Mouse (Mus musculus) embryonic facial prominence, embryonic 10.5 days (tissue): ENCODE results near the gene Zbtb44. TPM values are rescaled to one million over a fixed set of nuclear protein-coding genes. Genes with fewer than 3 reads are reported as not detected.
A peak's percentile ranks its signal among the peaks of the same experiment; 100 is the strongest.

Experiments used
- DNase-seq: peaks from one replicate; pipeline ENCODE4 v3.0.0-alpha.2; 2017; ENCODE audit warnings: low spot score
- H3K27ac ChIP-seq: fragments of 300-500 bp; sonication (generic); replicated peaks from 2 replicates; pipeline ENCODE4 v1.5.1; 2016; ENCODE audit warnings: mild to moderate bottlenecking
- H3K27me3 ChIP-seq: fragments of 300-500 bp; sonication (generic); replicated peaks from 2 replicates; pipeline ENCODE4 v1.6.1; 2016; ENCODE audit warnings: low read depth, mild to moderate bottlenecking; ENCODE audit not compliant: poor library complexity, severe bottlenecking
- H3K36me3 ChIP-seq: fragments of 300-500 bp; sonication (generic); replicated peaks from 2 replicates; pipeline ENCODE4 v1.6.1; 2016; ENCODE audit warnings: mild to moderate bottlenecking, moderate library complexity
- H3K4me1 ChIP-seq: fragments of 300-500 bp; sonication (generic); 2 replicates; pipeline ENCODE4 v1.6.1; 2016
- H3K4me3 ChIP-seq: fragments of 300-500 bp; sonication (generic); 2 replicates; pipeline ENCODE4 v1.5.1; 2016; ENCODE audit warnings: mild to moderate bottlenecking, moderate library complexity
- H3K9me3 ChIP-seq: fragments of 300-500 bp; sonication (generic); 2 replicates; pipeline ENCODE4 v1.6.1; 2016; ENCODE audit warnings: mild to moderate bottlenecking
- WGBS: fragments of 180-500 bp; shearing (Covaris S2); methylation state at CpG from one replicate; pipeline ENCODE4 v1.1.7; 2016; 5-methylcytosine and 5-hydroxymethylcytosine counted together
- polyA plus RNA-seq: library from polyadenylated mRNA; unstranded; fragments of >200 nt; fragmentation: Nextera tagmentation; extraction: Ambion mirVana; gene quantifications from 2 replicates; pipeline ENCODE4 v1.2.1, GENCODE M21; 2016

Gene Zbtb44
- polyA plus RNA-seq, 1 experiment from 2014 or later = 5.0 TPM

- no peaks in the 10 kb centered on the region for H3K36me3 ChIP-seq
- no peak overlapping the region for H3K27ac ChIP-seq
- no peak for DNase-seq
- 94% methylated on average over 10 of the region's 10 CpGs for WGBS
- H3K4me1 ChIP-seq = peaks cover 5% of the 10 kb centered on the region
- H3K27me3 ChIP-seq = peaks cover 17% of the 10 kb centered on the region
- H3K9me3 ChIP-seq = no peaks in the 10 kb centered on the region
- no peak overlapping the region for H3K4me3 ChIP-seq
Observed at GRCm38 (mm10) chr9:31091162-31091581, 60.7 kb downstream of the Zbtb44 start.

GRCm38 (mm10) chr9:31092111-31092832, 61.8 kb downstream of the Zbtb44 start:
- Histone ChIP-seq H3K27ac (no peak overlapping the region), H3K4me1 (0 out of 2 replicates have a peak, but pooled peaks cover 4% of the 10 kb centered on the region), H3K9me3 (no peaks in the 10 kb centered on the region), H3K36me3 (no peaks in the 10 kb centered on the region), H3K27me3 (peaks cover 14% of the 10 kb centered on the region), H3K4me3 (no peak overlapping the region)
- 92% methylated on average over 18 of the region's 18 CpGs for WGBS
- DNase-seq = peak; percentile 7

- DNase-seq = no peak
Observed at GRCm38 (mm10) chr9:31092833-31093195, 62.4 kb downstream of the Zbtb44 start.

GRCm38 (mm10) chr9:31097088-31098082, 66.9 kb downstream of the Zbtb44 start:
- H3K36me3 ChIP-seq = peaks cover 6% of the 10 kb centered on the region; the same call in 1 of the 2 replicates
- H3K27ac ChIP-seq = no peak overlapping the region
- WGBS = 86% methylated on average over 20 of the region's 20 CpGs
- no peak for DNase-seq
- H3K9me3 ChIP-seq = no peaks in the 10 kb centered on the region
- H3K4me3 ChIP-seq = no peak overlapping the region
- 0 out of 2 replicates have a peak, but pooled peaks cover 7% of the 10 kb centered on the region for H3K4me1 ChIP-seq
- no peaks in the 10 kb centered on the region for H3K27me3 ChIP-seq

More at GRCm38 (mm10) chr9:31092833-31093195, 62.4 kb downstream of the Zbtb44 start:
- Histone ChIP-seq H3K36me3 (no peaks in the 10 kb centered on the region), H3K4me3 (no peak overlapping the region), H3K27ac (no peak overlapping the region), H3K9me3 (no peaks in the 10 kb centered on the region), H3K27me3 (peaks cover 9% of the 10 kb centered on the region), H3K4me1 (0 out of 2 replicates have a peak, but pooled peaks cover 9% of the 10 kb centered on the region)
- WGBS = 91% methylated on average over 10 of the region's 10 CpGs

GRCm38 (mm10) chr9:31098118-31098517, 67.7 kb downstream of the Zbtb44 start:
- DNase-seq = no peak
- no peaks in the 10 kb centered on the region for H3K27me3 ChIP-seq
- no peak overlapping the region for H3K27ac ChIP-seq
- H3K36me3 ChIP-seq = peaks cover 6% of the 10 kb centered on the region; the same call in 1 of the 2 replicates
- WGBS = 78% methylated on average over 6 of the region's 6 CpGs
- H3K4me3 ChIP-seq = no peak overlapping the region
- 0 out of 2 replicates have a peak, but pooled peaks cover 7% of the 10 kb centered on the region for H3K4me1 ChIP-seq
- no peaks in the 10 kb centered on the region for H3K9me3 ChIP-seq

- Histone ChIP-seq H3K4me1 (no peaks in the 10 kb centered on the region; the same call in 1 of the 2 replicates), H3K4me3 (no peak overlapping the region), H3K27ac (no peak overlapping the region), H3K36me3 (no peaks in the 10 kb centered on the region), H3K27me3 (no peaks in the 10 kb centered on the region), H3K9me3 (no peaks in the 10 kb centered on the region)
- WGBS = 94% methylated on average over 8 of the region's 8 CpGs
- DNase-seq = no peak
Observed at GRCm38 (mm10) chr9:31108464-31108863, 78.0 kb downstream of the Zbtb44 start.

- Histone ChIP-seq H3K4me1 (peaks cover 33% of the 10 kb centered on the region), H3K27me3 (no peaks in the 10 kb centered on the region), H3K9me3 (no peaks in the 10 kb centered on the region), H3K27ac (no peak overlapping the region), H3K36me3 (no peaks in the 10 kb centered on the region), H3K4me3 (no peak overlapping the region)
- DNase-seq = no peak
Observed at GRCm38 (mm10) chr9:31115586-31115985, 85.1 kb downstream of the Zbtb44 start.

- Histone ChIP-seq H3K9me3 (no peaks in the 10 kb centered on the region), H3K4me3 (no peak overlapping the region), H3K27me3 (no peaks in the 10 kb centered on the region), H3K4me1 (peaks cover 46% of the 10 kb centered on the region), H3K27ac (no peak overlapping the region), H3K36me3 (no peaks in the 10 kb centered on the region)
- 90% methylated on average over 11 of the region's 11 CpGs for WGBS
- no peak for DNase-seq
Observed at GRCm38 (mm10) chr9:31117088-31117487, 86.6 kb downstream of the Zbtb44 start.

GRCm38 (mm10) chr9:31117488-31117887, 87.0 kb downstream of the Zbtb44 start:
- no peak overlapping the region for H3K27ac ChIP-seq
- H3K27me3 ChIP-seq = no peaks in the 10 kb centered on the region
- H3K36me3 ChIP-seq = no peaks in the 10 kb centered on the region
- no peak overlapping the region for H3K4me3 ChIP-seq
- H3K4me1 ChIP-seq = peaks cover 50% of the 10 kb centered on the region
- no peaks in the 10 kb centered on the region for H3K9me3 ChIP-seq
- peak; percentile 46 for DNase-seq
- WGBS = 62% methylated on average over 6 of the region's 6 CpGs

GRCm38 (mm10) chr9:31118520-31119298, 88.3 kb downstream of the Zbtb44 start:
- DNase-seq = peak; percentile 81
- no peak overlapping the region; the same call in 1 of the 2 replicates for H3K4me3 ChIP-seq
- H3K9me3 ChIP-seq = no peaks in the 10 kb centered on the region
- no peak overlapping the region for H3K27ac ChIP-seq
- H3K27me3 ChIP-seq = no peaks in the 10 kb centered on the region
- peaks cover 56% of the 10 kb centered on the region for H3K4me1 ChIP-seq
- WGBS = 37% methylated on average over 11 of the region's 11 CpGs
- H3K36me3 ChIP-seq = no peaks in the 10 kb centered on the region

- Histone ChIP-seq H3K36me3 (no peaks in the 10 kb centered on the region), H3K4me1 (peaks cover 56% of the 10 kb centered on the region)
Observed at GRCm38 (mm10) chr9:31119405-31119804, 89.0 kb downstream of the Zbtb44 start.

More at GRCm38 (mm10) chr9:31119405-31119804, 89.0 kb downstream of the Zbtb44 start:
- no peaks in the 10 kb centered on the region for H3K9me3 ChIP-seq
- H3K4me3 ChIP-seq = no peak overlapping the region
- DNase-seq = no peak
- WGBS = 71% methylated on average over 5 of the region's 5 CpGs
- H3K27me3 ChIP-seq = no peaks in the 10 kb centered on the region
- H3K27ac ChIP-seq = no peak overlapping the region
